Mouse (Mus musculus): ENCODE results near the gene Celf6. TPM values are rescaled to one million over a fixed set of nuclear protein-coding genes. Genes with fewer than 3 reads are reported as not detected.

Gene Celf6
- polyA plus RNA-seq, 1 experiment = 13.2 TPM

- H3K4me3 ChIP-seq (ENCODE audit: control insufficient read depth, low read depth, low read length) = no peak overlapping the region
- no peaks in the 10 kb centered on the region for H3K27me3 ChIP-seq (ENCODE audit: control insufficient read depth, insufficient read depth, low read length)
- no peak for TF ChIP-seq CTCF (IDR thresholded peaks at IDR 0.05; ENCODE audit: control insufficient read depth, insufficient read depth, insufficient replicate concordance, low read depth, low read length)
- TF ChIP-seq POLR2A (IDR thresholded peaks at IDR 0.05; ENCODE audit: control insufficient read depth, low read depth, low read length) = no peak
These were observed 38.1 kb downstream of the Celf6 start for GRCm38 (mm10) chr9:59615797-59616196.

GRCm38 (mm10) chr9:59616622-59617306, 39.0 kb downstream of the Celf6 start, which contains the start of gene Parp6:
TSS of gene Parp6 (plus strand) at chr9:59617284.
- no peaks in the 10 kb centered on the region for H3K36me3 ChIP-seq (ENCODE audit: control insufficient read depth, insufficient read depth, low read length)
- H3K4me3 ChIP-seq (ENCODE audit: control insufficient read depth, low read depth, low read length) = peak within 1 kb of the TSS; percentile 80
- peak within 1 kb of the TSS; percentile 88 for H3K27ac ChIP-seq (ENCODE audit: control insufficient read depth, insufficient read depth, low read depth, low read length)
- no peaks in the 10 kb centered on the region; the same call in 1 of the 2 replicates for H3K4me1 ChIP-seq (ENCODE audit: control insufficient read depth, insufficient read depth, low read length)
- TF ChIP-seq CTCF (IDR thresholded peaks at IDR 0.05; ENCODE audit: control insufficient read depth, insufficient read depth, insufficient replicate concordance, low read depth, low read length) (no peak), POLR2A (IDR thresholded peaks at IDR 0.05; ENCODE audit: control insufficient read depth, low read depth, low read length) (peak; percentile 83; the same call in 1 of the 2 replicates)
- no peaks in the 10 kb centered on the region for H3K27me3 ChIP-seq (ENCODE audit: control insufficient read depth, insufficient read depth, low read length)

More at GRCm38 (mm10) chr9:59615797-59616196, 38.1 kb downstream of the Celf6 start:
- Histone ChIP-seq H3K36me3 (ENCODE audit: control insufficient read depth, insufficient read depth, low read length) (no peaks in the 10 kb centered on the region), H3K27ac (ENCODE audit: control insufficient read depth, insufficient read depth, low read depth, low read length) (no peak overlapping the region), H3K4me1 (ENCODE audit: control insufficient read depth, insufficient read depth, low read length) (no peaks in the 10 kb centered on the region; the same call in 1 of the 2 replicates)

GRCm38 (mm10) chr9:59617307-59617973, 39.7 kb downstream of the Celf6 start:
- H3K36me3 ChIP-seq (ENCODE audit: control insufficient read depth, insufficient read depth, low read length) = no peaks in the 10 kb centered on the region
- H3K4me3 ChIP-seq (ENCODE audit: control insufficient read depth, low read depth, low read length) = peak overlapping the region; percentile 80
- peak overlapping the region; percentile 88 for H3K27ac ChIP-seq (ENCODE audit: control insufficient read depth, insufficient read depth, low read depth, low read length)

DNA sequence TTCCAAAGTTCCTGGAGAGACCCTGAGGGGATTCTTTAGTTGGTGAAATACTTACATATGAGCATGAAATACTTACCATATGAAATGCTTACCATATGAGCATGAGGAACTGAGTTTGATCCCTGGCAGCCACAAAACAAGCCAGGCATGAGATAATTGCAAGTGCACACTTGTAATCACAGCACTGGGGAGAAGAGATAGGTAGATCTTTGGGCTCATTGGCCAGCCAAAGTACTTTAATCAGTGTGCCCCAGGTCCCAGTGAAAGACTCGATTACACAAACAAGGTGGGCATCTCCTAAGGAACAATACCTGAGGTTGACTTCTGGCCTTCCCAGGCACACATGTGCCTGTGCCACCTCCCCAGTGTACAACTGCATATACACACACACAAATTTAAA, 60.7 kb downstream of the Celf6 start:
- Histone ChIP-seq H3K4me1 (ENCODE audit: control insufficient read depth, insufficient read depth, low read length) (no peaks in the 10 kb centered on the region), H3K36me3 (ENCODE audit: control insufficient read depth, insufficient read depth, low read length) (peaks cover 4% of the 10 kb centered on the region), H3K27ac (ENCODE audit: control insufficient read depth, insufficient read depth, low read depth, low read length) (no peak overlapping the region), H3K4me3 (ENCODE audit: control insufficient read depth, low read depth, low read length) (no peak overlapping the region), H3K27me3 (ENCODE audit: control insufficient read depth, insufficient read depth, low read length) (no peaks in the 10 kb centered on the region)
- TF ChIP-seq CTCF (IDR thresholded peaks at IDR 0.05; ENCODE audit: control insufficient read depth, insufficient read depth, insufficient replicate concordance, low read depth, low read length) = no peak
- TF ChIP-seq POLR2A (IDR thresholded peaks at IDR 0.05; ENCODE audit: control insufficient read depth, low read depth, low read length) = no peak

More at GRCm38 (mm10) chr9:59617307-59617973, 39.7 kb downstream of the Celf6 start:
- Histone ChIP-seq H3K4me1 (ENCODE audit: control insufficient read depth, insufficient read depth, low read length) (no peaks in the 10 kb centered on the region; the same call in 1 of the 2 replicates), H3K27me3 (ENCODE audit: control insufficient read depth, insufficient read depth, low read length) (no peaks in the 10 kb centered on the region)
- TF ChIP-seq POLR2A (IDR thresholded peaks at IDR 0.05; ENCODE audit: control insufficient read depth, low read depth, low read length) (peak; percentile 44), CTCF (IDR thresholded peaks at IDR 0.05; ENCODE audit: control insufficient read depth, insufficient read depth, insufficient replicate concordance, low read depth, low read length) (no peak)

GRCm38 (mm10) chr9:59639936-59640335, 62.2 kb downstream of the Celf6 start:
- Histone ChIP-seq H3K27me3 (ENCODE audit: control insufficient read depth, insufficient read depth, low read length) (no peaks in the 10 kb centered on the region), H3K4me3 (ENCODE audit: control insufficient read depth, low read depth, low read length) (no peak overlapping the region), H3K4me1 (ENCODE audit: control insufficient read depth, insufficient read depth, low read length) (no peaks in the 10 kb centered on the region), H3K36me3 (ENCODE audit: control insufficient read depth, insufficient read depth, low read length) (peaks cover 3% of the 10 kb centered on the region), H3K27ac (ENCODE audit: control insufficient read depth, insufficient read depth, low read depth, low read length) (no peak overlapping the region)
- TF ChIP-seq CTCF (IDR thresholded peaks at IDR 0.05; ENCODE audit: control insufficient read depth, insufficient read depth, insufficient replicate concordance, low read depth, low read length) (no peak), POLR2A (IDR thresholded peaks at IDR 0.05; ENCODE audit: control insufficient read depth, low read depth, low read length) (no peak)

DNA sequence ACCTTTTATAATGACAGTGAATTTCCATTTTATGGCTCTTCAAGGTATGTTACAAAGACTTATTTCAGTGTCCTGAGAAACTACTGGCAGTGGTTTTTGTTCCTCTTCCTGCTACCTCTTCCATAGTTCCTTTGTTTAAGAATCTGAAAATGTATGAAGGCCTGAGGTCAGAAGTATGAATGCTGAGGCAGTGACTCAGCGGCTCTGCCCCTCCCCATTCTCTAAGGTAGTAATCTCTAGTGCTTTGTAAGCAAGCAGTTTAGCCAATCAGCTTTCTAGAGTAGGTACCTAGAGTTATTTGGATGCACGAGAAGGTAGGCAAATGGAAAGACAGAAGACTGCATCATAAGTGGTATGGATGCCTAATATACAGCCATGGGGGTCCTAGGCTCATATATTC, 63.6 kb downstream of the Celf6 start:
- Histone ChIP-seq H3K27me3 (ENCODE audit: control insufficient read depth, insufficient read depth, low read length) (no peaks in the 10 kb centered on the region), H3K4me1 (ENCODE audit: control insufficient read depth, insufficient read depth, low read length) (no peaks in the 10 kb centered on the region), H3K4me3 (ENCODE audit: control insufficient read depth, low read depth, low read length) (no peak overlapping the region), H3K27ac (ENCODE audit: control insufficient read depth, insufficient read depth, low read depth, low read length) (no peak overlapping the region), H3K36me3 (ENCODE audit: control insufficient read depth, insufficient read depth, low read length) (peaks cover 2% of the 10 kb centered on the region)
- TF ChIP-seq CTCF (IDR thresholded peaks at IDR 0.05; ENCODE audit: control insufficient read depth, insufficient read depth, insufficient replicate concordance, low read depth, low read length) (no peak), POLR2A (IDR thresholded peaks at IDR 0.05; ENCODE audit: control insufficient read depth, low read depth, low read length) (no peak)

DNA sequence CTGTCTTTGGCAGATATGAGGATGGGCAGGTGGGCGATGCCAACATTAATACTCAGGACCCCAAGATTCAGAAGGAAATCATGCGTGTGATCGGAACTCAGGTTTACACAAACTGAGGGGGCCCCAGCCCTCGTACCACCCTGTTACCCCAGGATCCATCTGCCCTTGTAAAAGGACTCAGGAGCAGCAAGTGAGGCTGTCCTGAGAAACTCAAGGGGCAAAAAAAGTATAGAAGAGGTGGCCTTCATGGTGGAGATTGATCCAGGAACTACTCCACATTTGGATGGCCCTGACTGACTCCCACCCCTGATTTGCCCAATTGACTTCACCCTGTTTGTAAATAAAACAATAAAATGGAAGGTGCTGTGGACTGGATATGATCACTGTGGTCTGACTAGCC, 72.2 kb downstream of the Celf6 start:
- Histone ChIP-seq H3K27ac (ENCODE audit: control insufficient read depth, insufficient read depth, low read depth, low read length) (no peak overlapping the region), H3K36me3 (ENCODE audit: control insufficient read depth, insufficient read depth, low read length) (no peaks in the 10 kb centered on the region; the same call in none of the 2 replicates), H3K4me3 (ENCODE audit: control insufficient read depth, low read depth, low read length) (no peak overlapping the region), H3K27me3 (ENCODE audit: control insufficient read depth, insufficient read depth, low read length) (no peaks in the 10 kb centered on the region), H3K4me1 (ENCODE audit: control insufficient read depth, insufficient read depth, low read length) (no peaks in the 10 kb centered on the region)
- no peak for TF ChIP-seq POLR2A (IDR thresholded peaks at IDR 0.05; ENCODE audit: control insufficient read depth, low read depth, low read length)
- TF ChIP-seq CTCF (IDR thresholded peaks at IDR 0.05; ENCODE audit: control insufficient read depth, insufficient read depth, insufficient replicate concordance, low read depth, low read length) = no peak

All from testis, adult 2 months (tissue).